Mouse (Mus musculus): ENCODE data around the gene Slc10a7. TPM values are rescaled to one million over a fixed set of nuclear protein-coding genes. Genes with fewer than 3 reads are reported as not detected.

The Slc10a7 gene
- polyA plus RNA-seq, 2 experiments: 13.1 to 20.9 TPM

GRCm38 (mm10) chr8:78667399-78667798 is 158.3 kb downstream of the Slc10a7 start:
- Histone ChIP-seq H3K27ac (replicated peaks; ENCODE audit: low read depth, low read length) (no peak overlapping the region), H3K27me3 (ENCODE audit: control insufficient read depth, insufficient read depth, low read length) (no peaks in the 10 kb centered on the region), H3K4me3 (replicated peaks; ENCODE audit: low read length) (no peak overlapping the region), H3K9me3 (ENCODE audit: control insufficient read depth, low read length) (no peaks in the 10 kb centered on the region), H3K4me2 (replicated peaks; ENCODE audit: low read depth, low read length, severe bottlenecking) (no peak overlapping the region), H3K9ac (ENCODE audit: low read depth, low read length, severe bottlenecking) (no peak overlapping the region), H3K36me3 (ENCODE audit: control insufficient read depth, insufficient read depth, low read length) (no peaks in the 10 kb centered on the region), H3K4me1 (ENCODE audit: control insufficient read depth, insufficient read depth, low read length) (no peaks in the 10 kb centered on the region)
- no peak for TF ChIP-seq POLR2A (IDR thresholded peaks at IDR 0.05; ENCODE audit: borderline replicate concordance, extremely low read depth, insufficient read depth, insufficient read length)
- ATAC-seq (ENCODE audit: low FRiP score, low read depth): no peak
- WGBS: 75% methylated on average over 5 of the region's 5 CpGs
- DNase-seq (ENCODE audit: low spot score): no peak

GRCm38 (mm10) chr8:78668206-78668605 is 159.1 kb downstream of the Slc10a7 start:
- DNase-seq (ENCODE audit: low spot score): no peak
- no peaks in the 10 kb centered on the region for H3K27me3 ChIP-seq (ENCODE audit: control insufficient read depth, insufficient read depth, low read length)
- ATAC-seq (ENCODE audit: low FRiP score, low read depth): no peak

GRCm38 (mm10) chr8:78670241-78670640 is 161.1 kb downstream of the Slc10a7 start:
- no peaks in the 10 kb centered on the region for H3K27me3 ChIP-seq (ENCODE audit: control insufficient read depth, insufficient read depth, low read length)
- TF ChIP-seq POLR2A (IDR thresholded peaks at IDR 0.05; ENCODE audit: borderline replicate concordance, extremely low read depth, insufficient read depth, insufficient read length): no peak
- DNase-seq (ENCODE audit: low spot score) (no peak), ATAC-seq (ENCODE audit: low FRiP score, low read depth) (no peak)
- no peaks in the 10 kb centered on the region for H3K4me1 ChIP-seq (ENCODE audit: control insufficient read depth, insufficient read depth, low read length)
- H3K9me3 ChIP-seq (ENCODE audit: control insufficient read depth, low read length): no peaks in the 10 kb centered on the region
- H3K9ac ChIP-seq (ENCODE audit: low read depth, low read length, severe bottlenecking): no peak overlapping the region
- H3K4me2 ChIP-seq (replicated peaks; ENCODE audit: low read depth, low read length, severe bottlenecking): no peak overlapping the region
- H3K27ac ChIP-seq (replicated peaks; ENCODE audit: low read depth, low read length): no peak overlapping the region
- no peaks in the 10 kb centered on the region for H3K36me3 ChIP-seq (ENCODE audit: control insufficient read depth, insufficient read depth, low read length)
- 87% methylated on average over 7 of the region's 7 CpGs for WGBS
- H3K4me3 ChIP-seq (replicated peaks; ENCODE audit: low read length): no peak overlapping the region

More at GRCm38 (mm10) chr8:78668206-78668605, 159.1 kb downstream of the Slc10a7 start:
- Histone ChIP-seq H3K9me3 (ENCODE audit: control insufficient read depth, low read length) (no peaks in the 10 kb centered on the region), H3K36me3 (ENCODE audit: control insufficient read depth, insufficient read depth, low read length) (no peaks in the 10 kb centered on the region), H3K4me1 (ENCODE audit: control insufficient read depth, insufficient read depth, low read length) (no peaks in the 10 kb centered on the region), H3K4me3 (replicated peaks; ENCODE audit: low read length) (no peak overlapping the region), H3K4me2 (replicated peaks; ENCODE audit: low read depth, low read length, severe bottlenecking) (no peak overlapping the region), H3K9ac (ENCODE audit: low read depth, low read length, severe bottlenecking) (no peak overlapping the region), H3K27ac (replicated peaks; ENCODE audit: low read depth, low read length) (no peak overlapping the region)
- TF ChIP-seq POLR2A (IDR thresholded peaks at IDR 0.05; ENCODE audit: borderline replicate concordance, extremely low read depth, insufficient read depth, insufficient read length): no peak
- 86% methylated on average over 5 of the region's 5 CpGs for WGBS

GRCm38 (mm10) chr8:78678541-78679219 is 169.5 kb downstream of the Slc10a7 start:
- no peaks in the 10 kb centered on the region for H3K27me3 ChIP-seq (ENCODE audit: control insufficient read depth, insufficient read depth, low read length)
- no peaks in the 10 kb centered on the region; the same call in 1 of the 2 replicates for H3K9me3 ChIP-seq (ENCODE audit: control insufficient read depth, low read length)
- DNase-seq (ENCODE audit: low spot score): peak; percentile 78
- no peak overlapping the region for H3K4me2 ChIP-seq (replicated peaks; ENCODE audit: low read depth, low read length, severe bottlenecking)
- H3K4me3 ChIP-seq (replicated peaks; ENCODE audit: low read length): no peak overlapping the region
- peak; percentile 91 for ATAC-seq (ENCODE audit: low FRiP score, low read depth)
- peak overlapping the region; percentile 53 for H3K27ac ChIP-seq (replicated peaks; ENCODE audit: low read depth, low read length)
- no peaks in the 10 kb centered on the region for H3K36me3 ChIP-seq (ENCODE audit: control insufficient read depth, insufficient read depth, low read length)
- WGBS: 37% methylated on average over 10 of the region's 10 CpGs
- no peak overlapping the region for H3K9ac ChIP-seq (ENCODE audit: low read depth, low read length, severe bottlenecking)
- H3K4me1 ChIP-seq (ENCODE audit: control insufficient read depth, insufficient read depth, low read length): peaks cover 22% of the 10 kb centered on the region; the same call in 1 of the 2 replicates
- no peak for TF ChIP-seq POLR2A (IDR thresholded peaks at IDR 0.05; ENCODE audit: borderline replicate concordance, extremely low read depth, insufficient read depth, insufficient read length)

GRCm38 (mm10) chr8:78690795-78691194 is 181.6 kb downstream of the Slc10a7 start:
- no peak for TF ChIP-seq POLR2A (IDR thresholded peaks at IDR 0.05; ENCODE audit: borderline replicate concordance, extremely low read depth, insufficient read depth, insufficient read length)
- peaks cover 9% of the 10 kb centered on the region for H3K36me3 ChIP-seq (ENCODE audit: control insufficient read depth, insufficient read depth, low read length)
- no peaks in the 10 kb centered on the region for H3K4me1 ChIP-seq (ENCODE audit: control insufficient read depth, insufficient read depth, low read length)
- no peaks in the 10 kb centered on the region for H3K27me3 ChIP-seq (ENCODE audit: control insufficient read depth, insufficient read depth, low read length)
- ATAC-seq (ENCODE audit: low FRiP score, low read depth) (no peak), DNase-seq (ENCODE audit: low spot score) (no peak)
- no peak overlapping the region for H3K4me3 ChIP-seq (replicated peaks; ENCODE audit: low read length)
- no peaks in the 10 kb centered on the region for H3K9me3 ChIP-seq (ENCODE audit: control insufficient read depth, low read length)
- no peak overlapping the region for H3K27ac ChIP-seq (replicated peaks; ENCODE audit: low read depth, low read length)
- no peak overlapping the region for H3K9ac ChIP-seq (ENCODE audit: low read depth, low read length, severe bottlenecking)
- 60% methylated on average over 10 of the region's 10 CpGs for WGBS
- no peak overlapping the region for H3K4me2 ChIP-seq (replicated peaks; ENCODE audit: low read depth, low read length, severe bottlenecking)

Measured in limb, embryonic 14.5 days (tissue).